Mouse (Mus musculus) left cerebral cortex, adult 8-10 months (tissue): ENCODE results near the gene Iqcd. TPM values are rescaled to one million over a fixed set of nuclear protein-coding genes. Genes with fewer than 3 reads are reported as not detected.

ENCODE experiments used
- DNase-seq, 2 experiments: peaks; one replicate each; pipeline ENCODE4 v3.0.0; 2022; ENCODE audit warnings: low spot score in 2 of 2
- total RNA-seq, 4 experiments: library from RNA; stranded (reverse); gene quantifications; 2 replicates each; pipeline ENCODE4 v1.2.4; 2022

Gene Iqcd
- total RNA-seq, 4 experiments from 2014 or later, result 0.78 to 1.3 (median 1.3) TPM

DNA sequence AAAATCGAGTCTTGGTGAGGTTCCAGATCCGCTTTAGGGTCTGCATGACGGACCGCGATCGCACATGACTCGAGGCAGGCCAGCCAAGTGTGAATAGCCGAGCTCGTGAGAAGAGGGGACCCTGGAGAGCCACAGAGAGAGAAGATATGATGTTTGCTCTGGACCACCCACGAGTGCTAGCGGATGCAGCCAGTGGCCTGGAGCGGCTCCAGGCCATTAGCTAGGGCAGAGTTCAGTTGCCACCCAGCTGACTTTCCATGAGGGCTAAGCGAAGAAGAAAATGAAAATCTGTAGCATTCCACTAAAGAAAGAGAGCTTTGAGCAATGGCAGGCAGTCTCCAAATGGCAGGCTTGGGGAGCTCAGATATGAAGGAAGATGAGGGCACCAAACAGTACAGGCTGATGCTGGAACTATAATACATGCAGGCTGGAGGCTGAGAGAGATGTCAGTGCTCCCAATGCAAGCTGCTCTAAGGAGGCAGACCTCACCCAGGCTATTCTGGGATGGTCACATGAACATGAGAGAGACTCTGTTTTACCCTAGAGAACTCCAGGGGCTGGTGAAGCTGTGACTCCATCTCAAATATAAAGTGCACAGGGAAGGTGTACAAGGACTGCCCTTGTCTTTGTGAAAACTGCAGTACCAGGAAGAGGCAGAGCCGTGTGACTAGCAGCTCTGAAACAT, 17.6 kb upstream of the Iqcd start:
- no peak for DNase-seq

DNA sequence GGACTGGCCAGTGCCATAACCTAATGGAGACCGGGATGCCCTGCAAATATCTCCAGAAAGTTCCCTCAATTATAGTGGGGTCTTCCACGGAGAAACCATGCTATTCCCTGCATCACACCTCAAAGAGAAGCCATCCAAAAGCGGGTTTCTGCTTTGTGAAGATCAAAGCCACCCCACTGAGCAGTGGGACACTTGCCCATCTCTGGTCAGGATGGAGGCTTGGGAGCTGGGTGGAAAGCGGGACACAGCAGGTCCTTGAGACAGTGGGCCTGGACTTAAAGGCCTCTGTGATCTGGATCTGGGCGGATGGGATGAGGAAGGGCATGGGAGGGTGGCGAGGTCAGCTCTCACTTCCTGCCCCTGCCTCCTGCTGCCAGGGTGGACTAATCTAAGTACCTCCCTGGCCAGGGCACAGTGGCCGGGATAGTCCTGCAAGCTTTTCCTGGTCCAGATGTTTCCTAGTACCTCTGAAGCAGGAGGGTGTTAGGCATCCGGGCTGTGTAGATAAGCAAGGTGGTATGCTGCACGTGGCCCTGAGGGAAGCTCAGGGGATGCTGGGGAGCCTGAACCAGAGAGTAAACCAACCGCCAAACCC, 14.2 kb upstream of the Iqcd start:
- no peak for DNase-seq

DNA sequence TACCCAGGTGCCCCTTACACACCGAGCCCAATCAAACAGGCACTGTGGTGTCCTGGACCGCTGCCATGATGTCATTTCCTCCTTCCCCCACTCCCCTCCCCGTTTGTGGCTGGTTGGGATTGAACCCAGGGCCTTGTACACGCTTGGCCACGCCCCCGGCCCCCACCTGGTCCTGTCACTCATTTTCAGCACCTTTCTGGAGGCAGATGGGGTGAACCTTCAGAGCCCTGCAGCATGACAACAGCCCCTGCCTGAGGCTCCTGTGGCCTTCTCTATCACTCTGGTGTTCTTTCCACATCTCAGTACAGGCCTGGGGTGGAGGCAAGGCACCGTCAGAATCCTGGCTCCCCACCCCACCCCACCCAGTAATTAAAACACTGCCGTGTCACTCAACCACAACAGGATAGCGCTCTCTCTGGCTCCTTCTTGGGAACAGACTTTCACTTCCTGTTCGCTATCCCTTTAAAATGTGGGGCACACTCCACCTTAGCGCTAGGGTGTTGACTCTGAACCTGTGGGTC, 12.0 kb upstream of the Iqcd start:
- DNase-seq, result no peak

DNA sequence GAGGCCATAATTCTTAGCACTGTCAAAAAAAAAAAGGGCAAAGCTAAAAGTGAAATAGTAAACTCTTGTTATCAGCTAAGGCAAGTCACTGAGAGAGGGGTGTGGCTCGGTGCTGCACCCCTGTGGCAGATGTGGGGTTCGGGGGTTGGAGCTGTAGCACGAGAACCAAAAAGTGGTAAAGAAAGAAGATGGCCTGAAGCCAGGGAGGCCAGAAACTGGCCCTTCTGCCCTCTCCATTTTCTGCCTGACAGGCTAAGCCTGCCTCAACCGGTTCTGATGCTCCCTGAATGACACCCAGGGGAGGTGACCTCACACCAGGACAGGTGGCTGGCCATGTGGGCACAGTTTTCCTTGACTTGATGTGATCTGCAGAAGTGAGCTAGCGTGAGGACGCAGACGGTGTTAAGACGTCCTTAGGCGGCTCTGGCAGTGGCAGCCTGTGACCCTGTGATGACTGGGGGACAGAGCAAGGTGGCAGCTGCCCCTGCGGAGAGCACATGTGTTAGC, 10.8 kb upstream of the Iqcd start:
- no peak for DNase-seq

DNA sequence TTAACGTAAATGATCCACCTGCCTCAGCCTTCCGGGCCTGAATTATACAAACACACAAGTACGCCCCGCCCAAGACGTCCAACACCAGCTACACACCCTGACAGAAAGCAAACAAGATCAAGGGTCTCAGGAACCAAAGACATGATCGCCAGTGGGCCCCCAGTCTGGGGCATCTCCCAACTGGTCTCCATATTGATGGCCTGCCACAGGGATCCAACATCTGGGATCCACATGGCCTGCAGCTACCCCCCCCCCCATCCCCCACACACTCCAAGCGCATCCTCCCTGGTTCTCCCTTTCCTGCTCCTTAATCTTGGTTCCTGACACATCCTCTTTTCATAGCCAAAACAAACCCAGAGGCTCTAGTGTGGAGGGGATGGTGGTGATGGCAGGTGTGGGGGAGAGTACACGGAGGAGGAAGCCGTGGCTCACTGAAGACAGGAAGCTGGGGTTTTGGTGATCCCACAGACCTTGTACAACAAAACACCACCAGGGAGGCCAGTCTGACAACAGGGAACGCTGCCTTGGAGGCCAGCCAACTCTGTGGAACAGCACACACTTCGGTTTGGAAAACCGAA, 10.2 kb upstream of the Iqcd start:
- no peak for DNase-seq

DNA sequence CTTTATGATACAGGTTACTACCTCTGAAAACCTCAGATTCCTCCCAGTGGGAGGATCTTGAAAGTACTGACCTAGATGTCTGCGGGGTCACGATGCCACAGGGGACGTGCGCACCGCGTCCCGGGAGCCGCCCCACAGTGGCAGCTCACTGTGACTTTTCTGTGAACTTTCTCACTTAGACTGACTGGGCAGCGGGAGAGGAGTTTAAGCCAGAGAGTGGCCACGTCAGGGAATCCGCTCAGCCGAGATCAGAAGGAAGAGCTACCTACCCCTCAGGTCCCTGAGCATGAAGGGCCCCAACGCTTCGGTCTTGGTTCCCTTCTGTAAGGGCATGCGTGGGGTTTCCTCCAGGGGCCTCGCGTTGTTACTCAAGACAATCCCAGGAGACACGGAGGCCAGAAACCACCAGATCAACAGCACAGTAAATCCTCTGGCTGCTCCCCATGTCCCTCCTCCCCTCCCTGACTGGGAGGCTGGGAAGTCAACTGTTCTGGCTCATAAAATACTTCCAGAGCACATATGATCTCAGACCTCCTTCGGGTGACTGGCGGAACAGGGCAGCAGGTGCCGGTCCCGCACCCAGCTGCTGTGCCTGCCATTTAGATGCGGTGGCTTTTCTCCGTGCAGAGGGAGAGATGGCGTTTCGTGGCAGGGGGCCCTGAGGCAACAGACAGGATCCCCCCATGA, 9.5 kb upstream of the Iqcd start:
- no peak for DNase-seq

DNA sequence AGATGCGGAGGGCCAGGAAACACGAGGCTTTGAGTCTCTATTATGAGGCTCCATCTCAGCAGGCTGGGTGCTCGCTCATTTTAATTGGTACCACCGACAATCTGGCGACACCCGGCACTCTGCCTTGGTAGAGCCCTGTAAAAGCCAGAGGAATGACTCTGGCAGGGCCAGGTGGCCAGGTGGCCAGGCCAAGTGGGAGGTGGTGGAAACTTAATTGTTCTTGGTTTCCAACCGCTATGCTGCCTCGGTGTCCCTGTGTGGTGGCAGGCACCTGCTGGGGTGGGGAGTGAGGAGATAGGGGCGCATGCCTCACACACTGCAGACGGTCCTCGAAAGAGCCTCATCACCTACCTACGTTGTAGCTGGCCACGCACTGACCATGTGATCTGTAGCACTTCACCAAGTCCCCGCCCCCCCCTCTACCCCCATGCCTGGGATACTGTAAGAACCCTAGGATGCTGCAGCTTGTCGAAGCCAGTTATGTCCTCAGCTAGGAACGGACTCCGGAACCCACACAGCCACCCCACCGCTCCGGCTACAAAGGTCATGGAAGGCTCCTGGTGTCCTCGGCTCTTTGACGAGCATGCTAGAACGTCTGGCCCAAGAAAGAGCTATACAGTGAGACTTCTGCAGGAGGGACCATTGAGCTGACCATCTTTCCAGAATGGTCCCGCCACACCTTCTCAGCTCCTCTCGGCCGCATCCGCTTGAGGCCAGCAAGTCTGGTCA, 8.8 kb upstream of the Iqcd start:
- no peak for DNase-seq

DNA sequence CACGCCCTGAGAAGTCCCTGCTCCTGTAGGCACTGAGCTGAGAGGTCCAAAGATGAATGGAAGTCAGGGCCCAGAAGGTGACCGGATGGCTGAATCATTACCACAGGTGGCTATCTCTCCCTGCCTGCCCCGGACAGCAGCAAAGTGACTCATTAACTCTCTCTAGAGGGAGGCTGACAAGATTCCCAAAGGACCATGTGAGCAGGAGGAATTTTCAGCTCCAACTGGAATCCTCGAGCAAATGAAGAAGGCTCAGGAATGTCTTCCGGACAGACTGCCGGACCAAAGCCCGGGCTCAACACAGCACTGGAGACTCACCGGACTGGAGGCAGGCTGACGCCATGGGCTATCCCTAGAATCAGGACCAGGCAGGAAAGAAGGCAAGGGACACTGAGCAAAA, 6.8 kb upstream of the Iqcd start:
- DNase-seq, result no peak

DNA sequence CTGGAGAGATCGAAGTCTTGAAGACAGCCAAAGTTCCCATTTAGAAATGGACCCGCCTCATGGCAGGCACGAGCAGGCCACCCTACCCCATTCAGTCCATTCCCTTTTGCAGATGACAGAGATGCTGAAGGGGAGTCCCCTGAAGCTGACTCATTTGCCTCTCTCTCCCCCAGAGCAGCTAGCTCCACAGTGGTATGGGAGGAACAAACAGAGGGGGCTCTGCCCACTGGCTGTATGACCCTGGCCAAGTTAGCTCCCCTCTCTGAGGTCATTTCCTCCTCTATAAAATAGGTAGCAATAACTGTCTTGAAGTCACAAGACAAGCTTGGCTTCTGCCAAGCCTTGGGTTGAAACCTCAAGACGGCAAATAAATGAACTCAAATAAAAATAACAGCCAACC, 5.3 kb upstream of the Iqcd start:
- no peak for DNase-seq

DNA sequence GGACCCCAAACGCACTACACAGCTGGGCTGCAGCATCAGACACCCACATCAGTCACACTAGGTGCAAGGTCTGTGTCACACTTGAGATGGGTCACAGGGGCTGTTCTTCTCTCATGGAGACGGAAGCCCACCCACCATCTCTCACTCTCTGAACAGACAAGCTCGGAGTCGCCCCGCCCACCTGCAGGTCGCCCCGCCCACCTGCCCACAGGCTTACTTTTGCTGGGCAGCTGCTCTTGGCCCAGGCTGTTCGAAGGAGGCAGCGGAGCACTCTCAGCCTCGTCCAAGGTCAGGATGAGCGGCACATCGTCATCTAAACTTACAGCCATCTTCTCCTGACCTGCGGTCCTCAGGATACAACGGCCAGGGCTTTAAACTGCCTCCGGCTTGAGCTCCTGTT, 3.8 kb upstream of the Iqcd start:
- DNase-seq, result no peak

DNA sequence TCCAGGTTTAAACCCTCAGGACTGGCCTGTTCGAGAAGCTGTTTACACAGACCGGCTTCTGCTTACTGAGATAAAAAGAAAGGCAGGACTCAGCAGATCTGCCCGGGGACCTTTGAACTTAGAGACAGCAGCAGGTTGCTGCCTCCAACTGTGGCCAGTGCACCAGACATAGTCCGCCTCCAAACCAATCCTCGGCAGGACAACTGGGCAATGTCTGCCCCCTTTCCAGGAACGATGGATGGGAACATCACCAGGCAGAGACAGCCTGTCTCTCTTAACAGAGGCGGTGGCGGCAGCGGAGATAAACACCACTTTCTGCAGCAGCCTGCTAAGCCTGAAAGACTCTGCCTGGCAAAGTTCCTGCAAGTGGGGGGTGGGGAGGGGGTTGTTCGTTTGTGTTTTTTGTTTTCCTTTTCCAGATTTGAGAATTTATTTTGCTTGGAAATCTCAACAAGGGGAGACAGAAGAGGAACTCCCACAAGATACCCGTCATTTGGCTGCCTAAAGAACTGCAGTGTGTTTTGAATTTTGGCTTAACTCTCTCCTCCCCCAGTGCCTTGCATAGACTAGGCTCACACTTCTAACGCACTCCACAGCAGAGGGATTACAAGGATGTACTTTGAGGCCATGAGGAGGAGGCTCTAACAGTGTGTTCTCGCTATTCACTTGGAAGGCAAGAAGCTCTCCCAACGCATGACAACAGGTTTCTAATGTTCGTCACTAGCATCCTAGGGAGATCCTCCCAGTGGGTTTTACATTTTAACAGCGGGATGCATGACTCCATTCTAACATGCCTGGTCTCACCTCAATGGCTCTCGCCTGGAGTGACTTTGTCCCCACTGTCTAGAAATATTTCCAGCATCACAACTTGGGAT, 1.8 kb upstream of the Iqcd start:
- no peak for DNase-seq

DNA sequence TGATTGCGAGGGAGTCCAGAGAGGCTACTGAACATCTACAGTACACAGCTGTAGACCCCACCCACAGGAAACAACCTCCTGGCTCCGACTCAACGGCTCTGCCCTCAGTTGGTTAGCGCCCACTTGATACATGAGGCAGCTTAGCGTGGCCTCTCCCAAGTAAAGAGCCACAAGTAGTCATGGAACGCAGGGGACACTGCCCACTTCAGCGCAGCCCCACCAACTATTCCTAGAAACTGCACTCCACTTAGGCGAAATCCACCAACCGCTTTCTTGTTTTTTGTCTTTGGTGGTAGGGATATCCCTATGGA, 1.2 kb upstream of the Iqcd start:
- DNase-seq, result no peak

DNA sequence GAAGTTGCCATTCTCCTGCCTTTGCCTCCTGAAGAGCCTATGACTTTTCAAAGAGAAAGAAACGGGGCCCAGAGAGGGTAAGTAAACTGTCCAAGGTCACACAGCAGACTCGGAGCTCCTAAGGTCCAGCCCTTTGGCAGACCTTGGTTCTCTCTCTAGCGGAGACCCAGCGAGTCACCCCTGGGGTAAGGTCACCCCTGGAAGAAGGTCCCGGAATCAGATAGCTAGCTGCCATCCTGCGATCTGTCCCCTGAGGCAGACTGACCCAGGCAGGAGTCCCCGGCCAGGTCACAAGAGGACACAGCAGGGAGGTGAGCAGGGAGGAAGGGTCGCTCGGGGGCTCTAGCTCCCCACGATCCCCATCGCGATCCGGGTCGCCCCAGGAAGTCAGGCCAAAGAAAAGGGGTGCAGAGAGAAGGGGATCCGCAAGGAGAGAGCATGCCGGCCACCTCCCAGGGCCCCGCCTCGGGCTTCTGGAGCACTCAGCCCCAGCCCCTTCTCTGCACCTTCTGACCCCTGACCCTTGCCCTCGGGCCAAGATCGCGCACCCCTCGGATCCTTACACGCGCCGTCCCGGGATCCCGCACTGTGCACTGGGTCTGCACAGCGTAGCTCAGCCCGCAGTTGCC, 762 bp upstream of the Iqcd start:
- DNase-seq, result no peak

DNA sequence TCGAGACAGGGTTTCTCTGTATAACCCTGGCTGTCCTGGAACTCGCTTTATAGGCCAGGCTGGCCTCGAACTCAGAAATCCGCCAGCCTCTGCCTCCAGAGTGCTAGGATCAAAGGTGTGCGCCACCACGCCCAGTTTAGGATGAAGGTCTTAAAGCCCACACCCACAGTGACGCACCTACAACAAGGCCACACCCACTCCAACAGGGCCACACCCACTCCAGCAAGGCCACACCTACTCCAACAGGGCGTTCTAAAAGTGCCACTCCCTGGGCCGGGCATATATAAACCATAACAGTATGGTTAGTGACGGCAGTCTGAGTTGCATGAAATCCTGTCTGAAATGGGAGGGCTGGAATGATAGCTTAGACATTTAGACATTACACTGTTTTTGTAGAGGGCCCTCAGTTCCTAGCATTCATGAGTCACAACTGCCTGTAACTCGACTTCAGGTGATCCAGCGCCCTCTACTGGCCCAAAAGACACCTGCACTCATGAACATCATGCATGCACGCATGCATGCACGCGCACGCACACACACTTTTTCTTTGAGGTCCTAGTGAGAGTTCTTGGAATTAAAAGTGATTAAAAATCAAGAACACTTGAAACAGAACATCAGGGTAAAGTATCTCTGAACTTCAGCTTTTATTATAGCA, 1.7 kb downstream of the Iqcd start:
- DNase-seq, result no peak

DNA sequence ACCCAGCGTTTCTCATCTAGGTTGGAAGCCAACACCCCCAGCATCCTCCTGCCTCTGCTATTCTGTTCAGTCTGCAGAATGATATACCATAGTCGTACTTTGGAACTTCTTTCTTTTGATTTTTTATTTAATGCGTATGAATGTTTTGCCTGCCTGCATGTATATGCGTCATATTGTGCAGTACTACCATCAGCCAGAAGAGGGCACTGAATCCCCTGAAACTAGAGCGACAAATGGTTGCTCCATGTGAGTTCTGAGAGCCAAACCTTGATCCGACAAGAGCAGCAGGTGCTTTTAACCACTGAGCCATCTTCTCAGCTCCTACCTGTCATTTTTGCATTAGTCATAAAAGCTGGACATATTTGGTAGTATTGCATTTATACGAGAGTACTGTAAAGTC, 3.3 kb downstream of the Iqcd start:
- no peak for DNase-seq

DNA sequence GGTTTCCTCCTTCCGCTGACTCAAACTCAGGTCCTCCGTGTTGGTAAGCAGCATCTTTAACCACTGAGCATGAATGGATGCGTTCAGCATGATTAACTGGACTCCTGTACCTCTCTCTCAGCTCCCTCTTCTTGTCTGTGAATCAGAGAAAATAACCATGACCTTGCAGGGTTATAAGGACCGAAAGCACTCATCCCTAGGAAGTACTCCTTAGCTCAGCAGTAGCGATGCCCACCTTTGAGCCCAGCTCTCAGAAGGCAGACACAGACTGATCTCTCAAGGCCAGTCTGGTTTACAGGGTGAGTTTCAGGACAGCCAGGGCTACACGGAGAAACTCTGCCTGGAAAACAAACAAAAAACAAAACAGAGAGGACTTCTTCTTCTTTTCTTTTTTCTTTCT, 5.7 kb downstream of the Iqcd start:
- no peak for DNase-seq

DNA sequence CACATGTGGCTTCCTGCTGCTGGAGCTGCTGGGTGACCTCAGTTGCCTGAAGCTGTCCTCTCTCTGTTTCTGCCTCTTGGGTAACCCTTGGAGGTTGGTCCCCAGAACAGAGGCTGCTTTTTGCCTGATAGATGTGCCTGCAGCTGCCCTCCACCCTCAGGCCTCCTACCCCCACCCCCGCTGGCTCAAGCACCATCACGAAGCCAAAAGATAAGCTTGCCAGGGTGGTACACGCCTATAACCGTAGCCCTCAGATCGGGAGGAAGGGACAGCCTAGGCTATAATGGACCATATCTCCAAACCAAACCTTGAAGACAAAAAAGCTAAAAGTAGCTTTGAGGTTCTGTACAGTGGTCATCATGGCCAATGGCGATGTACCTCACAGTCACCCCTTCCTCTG, 10.8 kb downstream of the Iqcd start:
- no peak for DNase-seq

DNA sequence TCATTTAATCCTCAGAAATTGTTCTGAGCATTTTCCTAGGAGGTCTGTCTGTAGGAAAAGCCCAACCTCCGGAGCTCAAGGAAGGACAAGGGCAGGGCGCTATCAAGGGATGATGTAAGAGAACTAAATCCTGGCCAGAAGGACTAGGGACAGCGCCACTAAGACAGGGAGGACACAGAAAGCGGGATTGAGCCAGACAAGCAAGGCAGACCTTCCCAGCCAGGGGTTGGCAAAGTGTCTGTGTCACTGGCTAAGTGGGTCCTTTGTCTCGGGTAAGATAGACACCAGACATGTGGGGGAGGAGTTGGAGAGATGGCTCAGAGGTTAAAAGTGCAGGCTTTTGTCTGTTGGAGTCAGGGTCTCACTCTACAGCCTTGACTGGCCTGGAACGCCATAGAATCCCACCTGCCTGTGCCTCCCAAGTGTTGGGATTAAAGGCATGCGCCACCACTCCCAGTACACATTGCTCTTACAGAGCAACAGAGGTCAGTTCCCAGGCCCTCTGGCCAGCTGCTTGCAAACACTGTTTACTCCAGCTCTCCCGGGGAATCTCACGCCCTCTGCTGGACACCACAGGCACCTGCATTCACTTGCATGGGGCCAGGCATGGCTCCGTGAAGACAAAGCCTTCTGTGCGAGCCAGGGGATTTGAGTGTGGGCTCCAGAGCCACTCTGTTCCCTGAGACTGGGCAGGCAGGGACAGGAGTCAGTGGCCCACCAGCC, 12.3 kb downstream of the Iqcd start:
- DNase-seq, result no peak

DNA sequence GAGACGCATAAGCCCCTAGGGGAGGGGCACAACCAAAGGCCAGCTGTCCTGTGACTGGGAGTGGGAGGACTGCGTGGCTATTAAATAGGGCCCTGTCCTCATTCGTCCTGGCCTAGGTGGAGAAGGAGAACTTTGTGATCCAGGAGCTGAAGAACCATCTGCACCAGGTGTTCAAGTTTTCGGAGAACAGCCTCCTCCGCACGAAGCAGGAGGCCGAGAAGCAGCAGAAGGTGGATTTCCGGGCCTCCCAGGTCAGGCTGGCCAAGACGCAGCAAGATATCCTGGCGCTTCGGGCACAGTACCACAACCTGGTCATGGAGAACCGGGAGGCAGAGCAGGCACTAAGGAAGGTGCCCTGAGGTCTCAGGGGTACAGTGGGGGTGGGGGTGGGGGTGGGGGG, 13.4 kb downstream of the Iqcd start:
- DNase-seq, result no peak
